Mouse (Mus musculus) megakaryocyte, embryonic 14.5 days (primary cell): ENCODE results near the gene Dlg1.

ENCODE experiments used
- FLI1 ChIP-seq: IDR thresholded peaks from 2 replicates; pipeline ENCODE4 v1.6.1; 2012; ENCODE audit warnings: low read length, inconsistent platforms, mixed read lengths
- GATA1 ChIP-seq: IDR thresholded peaks from 3 replicates; pipeline ENCODE4 v1.6.1; 2012; ENCODE audit warnings: mixed read lengths, low read length, inconsistent platforms, borderline replicate concordance

DNA sequence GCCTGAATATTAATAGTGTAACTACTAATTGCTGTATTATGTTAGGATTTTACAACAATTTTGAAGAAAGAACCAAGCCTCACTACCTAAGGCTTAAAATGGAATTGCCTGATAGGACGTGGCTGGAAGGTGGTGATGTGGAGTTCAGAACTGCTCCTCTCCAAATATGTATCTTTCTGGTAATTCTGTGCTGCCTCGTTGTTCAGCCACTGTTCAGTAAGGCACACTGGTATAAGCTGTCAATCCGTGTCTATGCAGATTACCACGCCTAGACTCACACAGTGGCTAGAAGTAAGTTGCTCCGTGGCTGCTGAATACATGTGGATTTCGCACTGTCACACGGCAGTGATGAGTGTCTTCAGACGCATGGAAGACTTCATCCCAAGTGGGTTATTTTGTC is 210.5 kb downstream of the Dlg1 start:
- TF ChIP-seq GATA1 (no peak), FLI1 (no peak)
